Mouse (Mus musculus) intestine, postnatal 0 days (tissue): ENCODE measurements around the gene Rac2. TPM values are rescaled to one million over a fixed set of nuclear protein-coding genes. Genes with fewer than 3 reads are reported as not detected.

Experiments used
- ATAC-seq: fragments of 200-750 bp; cut with Nextera tagmentation; 2 replicates; pipeline ENCODE4 v1.8.0; 2017; ENCODE audit warnings: mild to moderate bottlenecking, moderate TSS enrichment, moderate library complexity
- H3K27ac ChIP-seq: fragments of 300-500 bp; sonication (generic); 2 replicates; pipeline ENCODE4 v1.5.1; 2014; ENCODE audit warnings: mild to moderate bottlenecking, low read depth, low read length, moderate library complexity
- H3K27me3 ChIP-seq: fragments of 300-500 bp; sonication (generic); replicated peaks from 2 replicates; pipeline ENCODE4 v1.6.1; 2014; ENCODE audit warnings: low read length, mixed read lengths; ENCODE audit not compliant: control insufficient read depth, insufficient read depth
- H3K36me3 ChIP-seq: fragments of 300-500 bp; sonication (generic); 2 replicates; pipeline ENCODE4 v1.6.1; 2014; ENCODE audit warnings: mild to moderate bottlenecking, moderate library complexity; ENCODE audit not compliant: control insufficient read depth, insufficient read depth
- H3K4me1 ChIP-seq: fragments of 300-500 bp; sonication (generic); replicated peaks from 2 replicates; pipeline ENCODE4 v1.6.1; 2014; ENCODE audit warnings: antibody characterized with exemption, low read length, mixed read lengths; ENCODE audit not compliant: control insufficient read depth, insufficient read depth
- H3K4me2 ChIP-seq: fragments of 300-500 bp; sonication (generic); replicated peaks from 2 replicates; pipeline ENCODE4 v1.6.1; 2014; ENCODE audit warnings: low read depth, mild to moderate bottlenecking, moderate library complexity
- H3K4me3 ChIP-seq: fragments of 300-500 bp; sonication (generic); 2 replicates; pipeline ENCODE4 v1.5.1; 2014; ENCODE audit warnings: low read depth, low read length
- H3K9ac ChIP-seq: fragments of 300-500 bp; sonication (generic); 2 replicates; pipeline ENCODE4 v1.6.1; 2014; ENCODE audit warnings: mild to moderate bottlenecking, low read depth, low read length
- H3K9me3 ChIP-seq: fragments of 300-500 bp; sonication (generic); 2 replicates; pipeline ENCODE4 v1.6.1; 2016; ENCODE audit warnings: mixed run types; ENCODE audit not compliant: control insufficient read depth
- CTCF ChIP-seq: sonication (generic); IDR thresholded peaks from 2 replicates; pipeline ENCODE4 v1.5.1; 2016; ENCODE audit warnings: low read depth, mild to moderate bottlenecking, control low read depth, antibody characterized with exemption, moderate library complexity
- WGBS: fragments of 180-500 bp; shearing (Covaris S2); extraction: QIAGEN DNeasy Blood & Tissue Kit; methylation state at CpG from one replicate; pipeline ENCODE4 v1.1.7; 2014; 5-methylcytosine and 5-hydroxymethylcytosine counted together
- polyA plus RNA-seq: library from polyadenylated mRNA; unstranded; fragments of >200 nt; fragmentation: Nextera tagmentation; extraction: Ambion mirVana; gene quantifications from 2 replicates; pipeline ENCODE4 v1.2.1, GENCODE M21; 2015

The Rac2 gene
- polyA plus RNA-seq, 1 experiment from 2014 or later, result 9.9 TPM

GRCm38 (mm10) chr15:78544561-78545001 is 28.0 kb downstream of the Rac2 start, which contains the start of gene Sstr3:
Gene Sstr3, minus strand, starts transcription at chr15:78544685.
- Histone ChIP-seq H3K27me3 (peaks cover 11% of the 10 kb centered on the region; the same call in 1 of the 2 replicates), H3K9me3 (no peaks in the 10 kb centered on the region), H3K9ac (no peak within 1 kb of the TSS), H3K4me2 (no peak within 1 kb of the TSS; the same call in 1 of the 2 replicates), H3K4me3 (no peak within 1 kb of the TSS), H3K4me1 (no peaks in the 10 kb centered on the region), H3K27ac (no peak within 1 kb of the TSS), H3K36me3 (no peaks in the 10 kb centered on the region)
- ATAC-seq, result no peak
- WGBS, result 11% methylated on average over 14 of the region's 14 CpGs
- TF ChIP-seq CTCF, result no peak

GRCm38 (mm10) chr15:78544041-78544440 is 28.5 kb downstream of the Rac2 start:
- Histone ChIP-seq H3K36me3 (no peaks in the 10 kb centered on the region), H3K4me3 (no peak overlapping the region), H3K27ac (no peak overlapping the region), H3K27me3 (peaks cover 11% of the 10 kb centered on the region; the same call in 1 of the 2 replicates), H3K4me1 (no peaks in the 10 kb centered on the region), H3K9ac (no peak overlapping the region), H3K9me3 (no peaks in the 10 kb centered on the region), H3K4me2 (no peak overlapping the region)
- WGBS, result 77% methylated on average over 15 of the region's 15 CpGs
- no peak for ATAC-seq
- TF ChIP-seq CTCF, result no peak

- H3K4me2 ChIP-seq, result no peak overlapping the region
- H3K9me3 ChIP-seq, result no peaks in the 10 kb centered on the region
- ATAC-seq, result no peak
- no peak overlapping the region for H3K4me3 ChIP-seq
- H3K9ac ChIP-seq, result no peak overlapping the region
- peaks cover 11% of the 10 kb centered on the region; the same call in 1 of the 2 replicates for H3K27me3 ChIP-seq
- H3K27ac ChIP-seq, result no peak overlapping the region
- 69% methylated on average over 7 of the region's 7 CpGs for WGBS
- TF ChIP-seq CTCF, result no peak
- no peaks in the 10 kb centered on the region for H3K36me3 ChIP-seq
- H3K4me1 ChIP-seq, result no peaks in the 10 kb centered on the region
Measured at GRCm38 (mm10) chr15:78542767-78543303, 29.7 kb downstream of the Rac2 start.

- Histone ChIP-seq H3K27ac (no peak overlapping the region), H3K4me3 (no peak overlapping the region), H3K36me3 (no peaks in the 10 kb centered on the region), H3K9me3 (no peaks in the 10 kb centered on the region), H3K4me1 (no peaks in the 10 kb centered on the region), H3K27me3 (peaks cover 11% of the 10 kb centered on the region; the same call in 1 of the 2 replicates), H3K9ac (no peak overlapping the region), H3K4me2 (no peak overlapping the region)
- no peak for TF ChIP-seq CTCF
- 57% methylated on average over 3 of the region's 3 CpGs for WGBS
- ATAC-seq, result peak; percentile 68
Measured at GRCm38 (mm10) chr15:78542098-78542766, 30.4 kb downstream of the Rac2 start.

GRCm38 (mm10) chr15:78541606-78542005 is 31.0 kb downstream of the Rac2 start:
- Histone ChIP-seq H3K27ac (no peak overlapping the region), H3K4me2 (no peak overlapping the region), H3K9me3 (no peaks in the 10 kb centered on the region), H3K4me1 (no peaks in the 10 kb centered on the region), H3K36me3 (no peaks in the 10 kb centered on the region), H3K27me3 (peaks cover 11% of the 10 kb centered on the region; the same call in 1 of the 2 replicates), H3K4me3 (no peak overlapping the region), H3K9ac (no peak overlapping the region)
- no peak for TF ChIP-seq CTCF
- ATAC-seq, result no peak
- 47% methylated on average over 3 of the region's 3 CpGs for WGBS

- WGBS, result 76% methylated on average over 3 of the region's 3 CpGs
- no peaks in the 10 kb centered on the region for H3K4me1 ChIP-seq
- no peaks in the 10 kb centered on the region for H3K36me3 ChIP-seq
- no peak overlapping the region for H3K9ac ChIP-seq
- no peak for TF ChIP-seq CTCF
- no peak overlapping the region for H3K4me3 ChIP-seq
- no peak overlapping the region for H3K27ac ChIP-seq
- ATAC-seq, result no peak
- H3K4me2 ChIP-seq, result no peak overlapping the region
- H3K27me3 ChIP-seq, result peaks cover 11% of the 10 kb centered on the region; the same call in 1 of the 2 replicates
- no peaks in the 10 kb centered on the region for H3K9me3 ChIP-seq
Measured at GRCm38 (mm10) chr15:78541036-78541435, 31.5 kb downstream of the Rac2 start.
